8 mouse cellular contexts compared by ENCODE assay signal in genomic region chr14:25015288-25016238, GRCm38 (mm10).
DNase-seq lines count a peak whose midpoint lies in the region; ATAC-seq and TF ChIP-seq lines count a peak whose summit lies in the region.

No protein-coding gene starts in this region.

- ATAC-seq in intestine, postnatal 0 days = no peak
- ATAC-seq in midbrain, embryonic 14.5 days (ENCODE audit: low FRiP score, low TSS enrichment) = peak; percentile 73

- no peak for DNase-seq in left cerebral cortex, adult 2 months (ENCODE audit: extremely low spot score in 1 of 2, low spot score in 2 of 2)
- no peak for DNase-seq in left cerebral cortex, adult 9 months (ENCODE audit: low spot score in 2 of 2)
- peak; percentile 20 for DNase-seq in WW6 (ENCODE audit: low read depth, low spot score)
- peak; percentile 65 for DNase-seq in embryonic facial prominence, embryonic 10.5 days (ENCODE audit: low spot score)
- DNase-seq in midbrain, embryonic 14.5 days = peak; percentile 89
- no peak for DNase-seq in T-cell, adult 2 months (ENCODE audit: low spot score)
- no peak for DNase-seq in testis, postnatal 10 days (ENCODE audit: low spot score)

- TF ChIP-seq CTCF in left cerebral cortex, adult 2 months (IDR thresholded peaks at IDR 0.05) = no peak
- peak; percentile 25; the same call in 1 of the 2 replicates for TF ChIP-seq CTCF in intestine, postnatal 0 days (IDR thresholded peaks at IDR 0.05; ENCODE audit: low read depth)

- H3K27me3 ChIP-seq in embryonic facial prominence, embryonic 10.5 days (replicated peaks; ENCODE audit: low read depth, poor library complexity, severe bottlenecking) = no peaks in the 10 kb centered on the region
- no peaks in the 10 kb centered on the region for H3K27me3 ChIP-seq in intestine, postnatal 0 days (replicated peaks; ENCODE audit: control insufficient read depth, insufficient read depth, low read length)
- no peaks in the 10 kb centered on the region for H3K27me3 ChIP-seq in midbrain, embryonic 14.5 days (ENCODE audit: control insufficient read depth, insufficient read depth, low read length)

- no peaks in the 10 kb centered on the region for H3K9me3 ChIP-seq in embryonic facial prominence, embryonic 10.5 days
- no peaks in the 10 kb centered on the region for H3K9me3 ChIP-seq in intestine, postnatal 0 days (ENCODE audit: control insufficient read depth)
- no peaks in the 10 kb centered on the region for H3K9me3 ChIP-seq in midbrain, embryonic 14.5 days (ENCODE audit: control insufficient read depth, low read length)

- H3K4me3 ChIP-seq in left cerebral cortex, adult 2 months = no peak overlapping the region
- 0 out of 2 replicates have a peak overlapping the region, but pooled peaks have one; percentile 32 for H3K4me3 ChIP-seq in embryonic facial prominence, embryonic 10.5 days
- no peak overlapping the region for H3K4me3 ChIP-seq in intestine, postnatal 0 days (ENCODE audit: low read depth, low read length)
- no peak overlapping the region; the same call in 1 of the 2 replicates for H3K4me3 ChIP-seq in midbrain, embryonic 14.5 days (replicated peaks; ENCODE audit: low read depth, low read length)

- H3K4me1 ChIP-seq in embryonic facial prominence, embryonic 10.5 days = peaks cover 47% of the 10 kb centered on the region
- H3K4me1 ChIP-seq in intestine, postnatal 0 days (replicated peaks; ENCODE audit: control insufficient read depth, insufficient read depth, low read length) = no peaks in the 10 kb centered on the region; the same call in 1 of the 2 replicates
- peaks cover 23% of the 10 kb centered on the region for H3K4me1 ChIP-seq in midbrain, embryonic 14.5 days (ENCODE audit: control insufficient read depth, insufficient read depth, low read length)

- intact Hi-C loops in left cerebral cortex, adult 2 months (cut with DNase I) = no loop called here

- 2% methylated on average over 8 of the region's 8 CpGs for WGBS in embryonic facial prominence, embryonic 10.5 days
- 7% methylated on average over 8 of the region's 8 CpGs for WGBS in intestine, postnatal 0 days
- WGBS in midbrain, embryonic 14.5 days = under 1% methylated on average over 8 of the region's 8 CpGs

- H3K9ac ChIP-seq in intestine, postnatal 0 days (ENCODE audit: low read depth, low read length) = no peak overlapping the region
- H3K9ac ChIP-seq in midbrain, embryonic 14.5 days (replicated peaks; ENCODE audit: low read length) = peak overlapping the region; percentile 45; the same call in 1 of the 2 replicates

- no peaks in the 10 kb centered on the region for H3K36me3 ChIP-seq in embryonic facial prominence, embryonic 10.5 days (replicated peaks)
- no peaks in the 10 kb centered on the region for H3K36me3 ChIP-seq in intestine, postnatal 0 days (ENCODE audit: control insufficient read depth, insufficient read depth)
- no peaks in the 10 kb centered on the region for H3K36me3 ChIP-seq in midbrain, embryonic 14.5 days (ENCODE audit: control insufficient read depth, insufficient read depth, low read length)

- 0 out of 2 replicates have a peak overlapping the region, but pooled peaks have one; percentile 6 for H3K4me2 ChIP-seq in intestine, postnatal 0 days (replicated peaks; ENCODE audit: low read depth)
- peak overlapping the region; percentile 41 for H3K4me2 ChIP-seq in midbrain, embryonic 14.5 days (ENCODE audit: low read length)

- peak overlapping the region; percentile 15 for H3K27ac ChIP-seq in left cerebral cortex, adult 2 months
- peak overlapping the region; percentile 84 for H3K27ac ChIP-seq in embryonic facial prominence, embryonic 10.5 days (replicated peaks)
- H3K27ac ChIP-seq in intestine, postnatal 0 days (ENCODE audit: low read depth, low read length) = no peak overlapping the region
- H3K27ac ChIP-seq in midbrain, embryonic 14.5 days (replicated peaks; ENCODE audit: low read depth, low read length) = peak overlapping the region; percentile 98

Comparison
In these comparisons a context has a peak if more than half of its experiments do, and no peak if none do; other contexts are left out.
1. DNase-seq: peak in WW6 (single experiment), embryonic facial prominence, embryonic 10.5 days (single experiment) and midbrain, embryonic 14.5 days (single experiment); none in left cerebral cortex, adult 2 months (0 of 2), left cerebral cortex, adult 9 months (0 of 2), T-cell, adult 2 months (single experiment) and testis, postnatal 10 days (single experiment).